Mouse (Mus musculus) forebrain, embryonic 16.5 days (tissue): ENCODE results near the gene Myo1a. TPM values are rescaled to one million over a fixed set of nuclear protein-coding genes. Genes with fewer than 3 reads are reported as not detected.
"Not testable (repeated sequence)": the region's sequence is repeated elsewhere in the genome, so short reads cannot be mapped to it uniquely, and the experiment has no call there.

Experiments
- ATAC-seq: fragments of 200-750 bp; cut with Nextera tagmentation; 2 replicates; pipeline ENCODE4 v1.8.0; 2017; ENCODE audit warnings: mild to moderate bottlenecking, moderate library complexity
- H3K27ac ChIP-seq: fragments of 300-500 bp; sonication (generic); 2 replicates; pipeline ENCODE4 v1.5.1; 2014; ENCODE audit warnings: low read length, control low read depth
- H3K27me3 ChIP-seq: fragments of 300-500 bp; sonication (generic); replicated peaks from 2 replicates; pipeline ENCODE4 v1.6.1; 2014; ENCODE audit warnings: low read length; ENCODE audit not compliant: control insufficient read depth, insufficient read depth
- H3K36me3 ChIP-seq: fragments of 300-500 bp; sonication (generic); 2 replicates; pipeline ENCODE4 v1.6.1; 2014; ENCODE audit not compliant: control insufficient read depth, insufficient read depth
- H3K4me1 ChIP-seq: fragments of 300-500 bp; sonication (generic); replicated peaks from 2 replicates; pipeline ENCODE4 v1.6.1; 2014; ENCODE audit warnings: low read length; ENCODE audit not compliant: control insufficient read depth, insufficient read depth
- H3K4me2 ChIP-seq: fragments of 300-500 bp; sonication (generic); 2 replicates; pipeline ENCODE4 v1.6.1; 2014; ENCODE audit warnings: mild to moderate bottlenecking, low read length, control low read depth
- H3K4me3 ChIP-seq: fragments of 300-500 bp; sonication (generic); replicated peaks from 2 replicates; pipeline ENCODE4 v1.5.1; 2014; ENCODE audit warnings: mild to moderate bottlenecking, low read length, control low read depth
- H3K9ac ChIP-seq: fragments of 300-500 bp; sonication (generic); replicated peaks from 2 replicates; pipeline ENCODE4 v1.6.1; 2014; ENCODE audit warnings: low read depth, low read length, control low read depth
- H3K9me3 ChIP-seq: fragments of 300-500 bp; sonication (generic); 2 replicates; pipeline ENCODE4 v1.6.1; 2016; ENCODE audit warnings: low read length; ENCODE audit not compliant: control insufficient read depth
- WGBS: fragments of 180-500 bp; shearing (Covaris S2); extraction: QIAGEN DNeasy Blood & Tissue Kit; methylation state at CpG from one replicate; pipeline ENCODE4 v1.1.7; 2014; 5-methylcytosine and 5-hydroxymethylcytosine counted together
- polyA plus RNA-seq: library from polyadenylated mRNA; unstranded; fragments of >200 nt; fragmentation: Nextera tagmentation; extraction: Ambion mirVana; gene quantifications from 2 replicates; pipeline ENCODE4 v1.2.1, GENCODE M21; 2015

The Myo1a gene
- 1.1 and 1.3 TPM in 2 replicates for polyA plus RNA-seq

DNA sequence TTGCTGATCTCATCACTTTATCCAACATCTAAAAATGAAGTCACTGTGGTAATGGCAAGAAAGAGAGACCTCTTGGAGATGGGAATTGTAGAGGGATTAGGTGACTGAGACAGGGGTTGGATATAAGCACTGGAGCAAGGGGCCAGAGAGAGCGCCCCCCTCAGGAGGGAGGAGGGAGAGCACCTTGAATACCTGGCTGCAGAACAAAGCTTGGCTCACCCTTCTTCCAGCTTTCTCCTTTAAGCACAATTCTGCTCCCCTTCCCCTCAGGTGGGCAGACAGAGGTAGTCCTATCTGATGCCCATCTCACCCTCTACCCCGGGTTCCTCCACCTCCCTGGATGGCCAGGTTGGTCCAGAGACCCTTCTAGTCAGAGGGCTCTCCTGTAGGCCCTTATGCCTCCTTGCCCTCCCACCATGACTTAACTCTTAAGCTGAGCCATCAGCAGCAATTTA, at the start of gene Myo1a:
Myo1a (plus strand) TSS at position 405 of the 455 bp plus-strand sequence.
- H3K36me3 ChIP-seq, result no peaks in the 10 kb centered on the region
- H3K27ac ChIP-seq, result no peak within 1 kb of the TSS
- H3K4me1 ChIP-seq, result no peaks in the 10 kb centered on the region
- no peak within 1 kb of the TSS for H3K9ac ChIP-seq
- H3K4me2 ChIP-seq, result no peak within 1 kb of the TSS
- no peaks in the 10 kb centered on the region for H3K9me3 ChIP-seq
- 62% methylated on average over 2 of the region's 2 CpGs for WGBS
- no peak for ATAC-seq
- no peak within 1 kb of the TSS for H3K4me3 ChIP-seq
- no peaks in the 10 kb centered on the region for H3K27me3 ChIP-seq

DNA sequence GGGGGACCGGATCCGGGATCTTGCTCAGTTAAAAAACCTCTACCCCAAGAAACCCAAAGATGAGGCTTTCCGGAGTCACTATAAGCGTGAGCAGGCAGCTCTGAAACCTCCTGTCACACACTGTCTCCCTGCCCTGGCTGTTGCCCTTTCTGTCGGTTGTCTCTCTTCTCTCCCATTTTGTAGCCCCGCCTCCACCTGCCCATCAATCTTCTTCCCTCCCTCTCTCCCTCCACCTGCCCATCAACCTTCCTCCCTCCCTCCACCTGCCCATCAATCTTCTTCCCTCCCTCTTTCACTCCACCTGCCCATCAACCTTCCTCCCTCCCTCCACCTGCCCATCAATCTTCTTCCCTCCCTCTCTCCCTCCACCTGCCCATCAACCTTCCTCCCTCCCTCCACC, 47.4 kb upstream of the Myo1a start:
- not testable (repeated sequence) for H3K4me2 ChIP-seq, H3K4me1 ChIP-seq, ATAC-seq, H3K9me3 ChIP-seq, H3K27me3 ChIP-seq, H3K4me3 ChIP-seq, H3K9ac ChIP-seq, H3K27ac ChIP-seq, H3K36me3 ChIP-seq
- 50% methylated on average over 6 of the region's 6 CpGs for whole genome bisulfite sequencing

DNA sequence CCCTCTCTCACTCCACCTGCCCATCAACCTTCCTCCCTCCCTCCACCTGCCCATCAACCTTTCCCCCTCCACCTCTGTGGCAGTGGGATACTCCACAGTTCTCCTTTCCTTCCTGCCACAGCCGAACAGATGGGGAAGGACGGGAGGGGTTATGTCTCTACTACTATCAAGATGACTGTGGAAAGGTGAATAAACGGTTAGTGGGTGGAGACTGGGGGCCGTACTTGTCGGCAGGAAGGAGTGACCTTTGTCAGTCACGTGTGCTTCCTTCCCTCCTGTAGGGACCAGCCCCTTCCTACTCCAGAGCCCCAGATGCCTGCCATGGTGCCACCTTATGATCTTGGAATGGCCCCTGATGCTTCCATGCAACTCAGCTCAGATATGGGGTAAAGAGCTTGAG, 46.9 kb upstream of the Myo1a start:
- no peak overlapping the region for H3K4me2 ChIP-seq
- peaks cover 10% of the 10 kb centered on the region for H3K4me1 ChIP-seq
- ATAC-seq, result no peak
- peaks cover 12% of the 10 kb centered on the region for H3K27me3 ChIP-seq
- H3K27ac ChIP-seq, result no peak overlapping the region
- WGBS, result 21% methylated on average over 6 of the region's 6 CpGs
- H3K9ac ChIP-seq, result no peak overlapping the region
- no peak overlapping the region for H3K4me3 ChIP-seq
- H3K36me3 ChIP-seq, result no peaks in the 10 kb centered on the region
- H3K9me3 ChIP-seq, result no peaks in the 10 kb centered on the region

DNA sequence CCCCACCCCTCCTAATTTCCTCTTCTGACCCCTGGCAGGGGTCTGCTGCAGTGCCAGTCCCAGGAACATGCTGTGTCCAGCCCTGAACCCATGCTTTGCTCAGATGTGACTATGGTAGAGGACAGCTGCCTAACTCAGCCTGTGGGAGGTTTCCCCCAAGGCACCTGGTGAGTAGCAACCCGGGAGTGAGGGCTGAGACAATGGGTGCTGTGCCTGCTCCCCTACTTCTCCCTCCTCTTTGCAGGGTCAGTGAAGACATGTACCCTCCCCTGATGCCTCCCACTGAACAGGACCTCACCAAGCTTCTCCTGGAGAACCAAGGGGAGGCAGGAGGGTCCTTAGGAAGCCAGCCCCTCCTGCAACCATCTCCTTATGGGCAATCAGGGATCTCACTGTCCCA, 45.4 kb upstream of the Myo1a start:
- peaks cover 26% of the 10 kb centered on the region for H3K27me3 ChIP-seq
- no peaks in the 10 kb centered on the region for H3K36me3 ChIP-seq
- H3K4me2 ChIP-seq, result no peak overlapping the region
- WGBS, result 62% methylated on average over 1 of the region's 1 CpGs
- H3K9me3 ChIP-seq, result no peaks in the 10 kb centered on the region
- no peak for ATAC-seq
- no peak overlapping the region for H3K9ac ChIP-seq
- H3K4me3 ChIP-seq, result no peak overlapping the region
- no peak overlapping the region for H3K27ac ChIP-seq
- peaks cover 10% of the 10 kb centered on the region for H3K4me1 ChIP-seq

DNA sequence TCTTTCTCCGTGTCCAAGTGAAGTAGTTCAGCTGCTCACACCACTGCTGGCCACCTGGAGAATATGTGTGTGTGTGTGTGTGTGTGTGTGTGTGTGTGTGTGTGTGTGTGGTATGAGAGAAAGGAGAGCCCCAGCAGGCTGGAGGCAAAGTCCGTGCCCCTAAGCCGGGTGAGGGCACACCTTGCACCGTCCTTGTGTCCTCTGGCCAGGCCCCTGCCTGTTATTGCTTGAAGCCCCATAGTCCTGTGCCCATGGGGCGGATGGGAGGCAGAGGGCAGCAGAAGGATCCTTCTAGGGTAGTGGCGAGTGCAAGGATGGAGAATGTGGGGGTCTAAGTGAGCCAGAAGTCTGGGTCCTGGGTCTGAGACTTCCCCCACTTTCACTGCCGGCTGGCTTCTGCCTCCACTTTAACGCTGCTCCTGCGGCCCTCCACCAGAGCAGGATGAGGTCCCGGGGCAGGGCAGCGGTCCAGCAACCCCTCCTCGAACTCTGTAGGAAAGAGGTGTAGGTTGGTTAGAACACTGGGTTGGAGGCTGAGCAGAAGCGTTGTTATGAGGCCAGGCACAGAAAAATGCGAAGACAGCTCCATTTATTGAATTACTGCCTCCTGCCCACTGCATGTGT, 43.6 kb upstream of the Myo1a start:
- ATAC-seq, result no peak
- H3K27me3 ChIP-seq, result peaks cover 41% of the 10 kb centered on the region
- peak overlapping the region; percentile 31 for H3K4me2 ChIP-seq
- no peak overlapping the region for H3K9ac ChIP-seq
- 29% methylated on average over 14 of the region's 14 CpGs for WGBS
- H3K9me3 ChIP-seq, result no peaks in the 10 kb centered on the region
- H3K4me3 ChIP-seq, result no peak overlapping the region
- no peaks in the 10 kb centered on the region for H3K36me3 ChIP-seq
- H3K27ac ChIP-seq, result no peak overlapping the region
- peaks cover 18% of the 10 kb centered on the region for H3K4me1 ChIP-seq

DNA sequence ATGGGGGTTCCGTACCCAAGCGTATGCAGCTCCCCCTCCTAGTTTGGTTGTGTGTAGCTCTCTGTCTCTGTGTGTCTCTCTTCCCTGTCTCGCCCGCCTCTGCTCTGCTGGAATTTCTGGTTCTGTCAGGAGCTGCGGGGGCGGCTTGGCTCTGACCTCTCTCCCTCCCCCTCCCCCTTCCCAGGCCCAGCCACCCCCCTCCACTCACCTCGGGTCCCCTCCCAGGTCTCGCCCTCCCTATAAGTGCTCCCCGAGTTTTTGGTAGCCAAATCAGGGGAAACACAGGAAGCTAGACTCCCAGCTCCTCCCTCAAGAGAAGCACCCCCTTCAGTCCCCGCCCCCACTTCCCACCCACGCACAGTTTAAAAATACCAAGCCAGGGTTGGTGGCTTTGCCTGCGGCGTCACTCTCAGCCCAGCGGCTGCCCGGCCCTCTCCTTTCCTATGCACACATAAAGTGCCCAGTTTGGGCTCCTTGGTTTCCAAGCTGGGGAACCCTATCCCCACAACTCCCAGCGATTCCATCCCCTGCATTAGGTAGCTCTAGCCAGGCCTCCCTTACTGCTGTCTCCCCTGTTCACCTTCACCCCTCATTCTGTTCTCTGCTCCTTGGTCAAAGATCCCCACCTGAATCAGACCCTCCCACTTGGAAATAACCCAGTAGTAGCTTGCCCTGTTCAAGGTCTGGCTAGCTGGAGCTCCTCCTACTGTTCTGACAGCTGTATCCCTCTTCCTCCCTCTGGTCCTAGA, 42.9 kb upstream of the Myo1a start:
- Histone ChIP-seq H3K36me3 (no peaks in the 10 kb centered on the region), H3K9ac (no peak overlapping the region), H3K9me3 (no peaks in the 10 kb centered on the region), H3K4me2 (peak overlapping the region; percentile 31), H3K27me3 (peaks cover 41% of the 10 kb centered on the region), H3K27ac (no peak overlapping the region), H3K4me3 (no peak overlapping the region), H3K4me1 (peaks cover 22% of the 10 kb centered on the region)
- peak; percentile 12; the same call in 1 of the 2 replicates for ATAC-seq
- 12% methylated on average over 16 of the region's 16 CpGs for WGBS

DNA sequence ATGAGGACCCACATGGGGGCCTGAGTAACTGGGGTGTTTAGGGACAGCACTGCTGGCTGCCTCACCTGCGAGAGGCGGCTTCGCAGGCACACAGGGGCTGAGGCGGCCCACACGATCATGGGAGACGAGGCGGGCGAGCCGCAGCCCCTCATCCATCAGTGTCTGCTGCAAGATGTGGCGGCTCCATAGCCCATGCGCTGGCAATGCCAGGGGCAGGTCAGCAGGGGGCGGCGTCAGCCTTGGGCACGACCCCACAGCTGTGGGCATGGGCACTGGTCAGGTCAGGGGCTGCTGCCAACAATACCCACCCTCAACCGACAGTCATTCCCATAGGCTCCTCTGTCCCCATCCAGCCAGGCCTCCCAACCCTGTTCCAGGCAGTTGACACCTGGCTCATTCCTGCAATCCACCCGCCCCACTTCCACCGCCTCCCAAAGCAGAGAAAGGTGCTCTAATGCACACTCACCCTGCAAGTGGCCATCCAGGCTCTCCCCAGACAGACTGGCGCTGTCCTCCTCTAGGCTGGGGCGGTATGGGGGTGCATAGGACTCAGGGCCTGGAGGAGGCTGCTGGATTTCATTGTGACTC, 42.2 kb upstream of the Myo1a start:
- Histone ChIP-seq H3K9me3 (no peaks in the 10 kb centered on the region), H3K4me1 (peaks cover 28% of the 10 kb centered on the region), H3K27ac (no peak overlapping the region), H3K36me3 (no peaks in the 10 kb centered on the region), H3K9ac (no peak overlapping the region), H3K4me2 (peak overlapping the region; percentile 6; the same call in 1 of the 2 replicates), H3K27me3 (peaks cover 43% of the 10 kb centered on the region), H3K4me3 (no peak overlapping the region)
- WGBS, result 21% methylated on average over 19 of the region's 19 CpGs
- no peak for ATAC-seq

DNA sequence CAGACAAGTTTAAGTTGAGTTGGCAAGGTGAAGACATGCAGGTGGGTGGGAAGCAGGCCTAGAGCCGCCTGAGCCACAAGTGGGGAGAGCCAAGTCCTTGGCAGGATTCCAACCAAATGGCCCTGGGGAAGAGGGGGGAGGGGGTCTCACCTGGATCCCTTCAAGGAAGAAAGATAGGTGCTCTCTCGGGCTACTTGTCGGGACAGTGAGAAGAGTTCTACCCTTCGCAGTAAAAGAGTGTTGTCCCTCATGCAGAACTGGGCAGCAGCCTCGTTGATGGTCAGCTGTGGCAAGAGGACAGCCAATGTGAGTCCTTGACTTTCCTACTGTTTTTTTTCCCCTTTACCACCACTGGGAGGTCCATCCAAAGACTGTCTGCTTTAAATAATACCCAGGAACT, 41.4 kb upstream of the Myo1a start:
- H3K9me3 ChIP-seq, result no peaks in the 10 kb centered on the region
- no peaks in the 10 kb centered on the region for H3K36me3 ChIP-seq
- no peak overlapping the region for H3K9ac ChIP-seq
- peaks cover 43% of the 10 kb centered on the region for H3K27me3 ChIP-seq
- no peak overlapping the region for H3K4me3 ChIP-seq
- H3K4me1 ChIP-seq, result peaks cover 34% of the 10 kb centered on the region
- WGBS, result 24% methylated on average over 5 of the region's 5 CpGs
- H3K27ac ChIP-seq, result no peak overlapping the region
- no peak overlapping the region for H3K4me2 ChIP-seq
- ATAC-seq, result no peak

DNA sequence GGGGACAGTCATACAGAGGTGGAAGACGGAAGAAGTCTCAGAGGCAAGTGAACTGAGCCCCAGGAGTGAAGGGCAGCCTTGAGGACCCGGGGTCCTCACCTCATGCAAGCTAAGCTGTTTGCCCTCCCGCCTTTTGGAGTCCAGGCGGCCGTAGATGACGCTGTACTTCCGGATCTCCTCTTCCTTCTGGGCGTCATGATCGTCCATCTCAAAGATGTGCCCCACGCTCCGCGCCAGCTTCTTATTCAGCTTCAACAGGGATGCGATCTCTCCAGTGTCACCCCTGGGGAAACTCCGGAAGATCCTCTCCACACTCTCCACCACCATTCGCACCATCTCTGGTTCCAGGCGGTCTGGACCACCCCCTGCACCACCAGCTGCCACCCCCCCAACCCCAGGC, 40.8 kb upstream of the Myo1a start:
- ATAC-seq, result no peak
- Histone ChIP-seq H3K36me3 (no peaks in the 10 kb centered on the region), H3K27ac (no peak overlapping the region), H3K4me1 (peaks cover 40% of the 10 kb centered on the region), H3K9me3 (no peaks in the 10 kb centered on the region), H3K27me3 (peaks cover 43% of the 10 kb centered on the region), H3K9ac (no peak overlapping the region), H3K4me3 (no peak overlapping the region), H3K4me2 (no peak overlapping the region)
- WGBS, result 24% methylated on average over 16 of the region's 16 CpGs
